Mouse (Mus musculus) intestine, embryonic 14.5 days (tissue): ENCODE measurements around the gene Nipal3. TPM values are rescaled to one million over a fixed set of nuclear protein-coding genes. Genes with fewer than 3 reads are reported as not detected.

Experiments used
- ATAC-seq: fragments of 200-750 bp; cut with Nextera tagmentation; replicated peaks from 2 replicates; pipeline ENCODE4 v1.8.0; 2017; ENCODE audit warnings: low read depth, moderate number of reproducible peaks, moderate TSS enrichment, moderate library complexity; ENCODE audit not compliant: low FRiP score, low TSS enrichment
- DNase-seq: peaks from one replicate; pipeline ENCODE4 v3.0.0-alpha.2; 2018; ENCODE audit warnings: low spot score
- H3K27ac ChIP-seq: fragments of 300-500 bp; sonication (generic); 2 replicates; pipeline ENCODE4 v1.5.1; 2014; ENCODE audit warnings: low read depth, mild to moderate bottlenecking, control low read depth
- H3K27me3 ChIP-seq: fragments of 300-500 bp; sonication (generic); replicated peaks from 2 replicates; pipeline ENCODE4 v1.6.1; 2014; ENCODE audit warnings: low read length, control low read depth; ENCODE audit not compliant: control insufficient read depth, insufficient read depth
- H3K36me3 ChIP-seq: fragments of 300-500 bp; sonication (generic); 2 replicates; pipeline ENCODE4 v1.6.1; 2014; ENCODE audit warnings: low read length, control low read depth; ENCODE audit not compliant: control insufficient read depth, insufficient read depth
- H3K4me1 ChIP-seq: fragments of 300-500 bp; sonication (generic); replicated peaks from 2 replicates; pipeline ENCODE4 v1.6.1; 2014; ENCODE audit warnings: low read length, control low read depth, mixed read lengths; ENCODE audit not compliant: control insufficient read depth, insufficient read depth
- H3K4me2 ChIP-seq: fragments of 300-500 bp; sonication (generic); 2 replicates; pipeline ENCODE4 v1.6.1; 2014; ENCODE audit warnings: low read length
- H3K4me3 ChIP-seq: fragments of 300-500 bp; sonication (generic); 2 replicates; pipeline ENCODE4 v1.5.1; 2014; ENCODE audit warnings: low read depth, low read length, control low read depth, mixed read lengths
- H3K9ac ChIP-seq: fragments of 300-500 bp; sonication (generic); 2 replicates; pipeline ENCODE4 v1.6.1; 2014; ENCODE audit warnings: mild to moderate bottlenecking, low read length
- H3K9me3 ChIP-seq: fragments of 300-500 bp; sonication (generic); 2 replicates; pipeline ENCODE4 v1.6.1; 2016; ENCODE audit warnings: low read length, control low read depth; ENCODE audit not compliant: control insufficient read depth
- WGBS: fragments of 180-500 bp; shearing (Covaris S2); extraction: QIAGEN DNeasy Blood & Tissue Kit; methylation state at CpG from one replicate; pipeline ENCODE4 v1.1.7; 2014; 5-methylcytosine and 5-hydroxymethylcytosine counted together
- microRNA counts: library from miRNA; unstranded; fragments of <30 nt; microRNA quantifications from one replicate; lab custom pipeline; 2016
- microRNA-seq: library from miRNA; unstranded; fragments of <30 nt; microRNA quantifications from one replicate; pipeline ENCODE4, GENCODE M21; 2016
- polyA plus RNA-seq: library from polyadenylated mRNA; unstranded; fragments of >200 nt; fragmentation: Nextera tagmentation; extraction: Ambion mirVana; gene quantifications from 2 replicates; pipeline ENCODE4 v1.2.1, GENCODE M21; 2014

Nipal3 gene
- polyA plus RNA-seq, 1 experiment from 2014 or later: 4.3 TPM

DNA sequence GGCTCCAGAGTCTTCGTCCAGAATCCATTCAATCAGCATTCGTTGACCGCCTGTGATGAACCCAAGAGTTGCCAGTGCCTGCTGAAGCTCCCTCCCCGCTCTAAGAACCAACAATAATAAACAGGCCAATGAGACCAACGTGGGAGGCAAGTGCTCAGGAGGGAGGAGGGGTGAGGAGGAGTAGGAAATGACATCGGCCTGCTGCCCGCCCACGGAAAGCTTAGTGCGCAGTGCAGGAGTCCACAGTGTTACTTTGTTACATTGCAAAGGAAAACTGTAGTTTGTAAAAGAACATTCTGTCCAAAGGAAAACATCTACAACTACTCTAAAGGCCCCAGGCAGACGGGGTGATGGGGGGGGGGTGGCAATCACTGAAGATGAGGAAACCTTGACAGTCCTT lies 90.8 kb downstream of the Nipal3 start:
- Histone ChIP-seq H3K27ac (no peak overlapping the region), H3K36me3 (no peaks in the 10 kb centered on the region), H3K9ac (no peak overlapping the region), H3K4me3 (no peak overlapping the region), H3K4me1 (no peaks in the 10 kb centered on the region), H3K9me3 (no peaks in the 10 kb centered on the region), H3K4me2 (no peak overlapping the region), H3K27me3 (0 out of 2 replicates have a peak, but pooled peaks cover 3% of the 10 kb centered on the region)
- 73% methylated on average over 10 of the region's 10 CpGs for WGBS
- DNase-seq (no peak), ATAC-seq (no peak)

DNA sequence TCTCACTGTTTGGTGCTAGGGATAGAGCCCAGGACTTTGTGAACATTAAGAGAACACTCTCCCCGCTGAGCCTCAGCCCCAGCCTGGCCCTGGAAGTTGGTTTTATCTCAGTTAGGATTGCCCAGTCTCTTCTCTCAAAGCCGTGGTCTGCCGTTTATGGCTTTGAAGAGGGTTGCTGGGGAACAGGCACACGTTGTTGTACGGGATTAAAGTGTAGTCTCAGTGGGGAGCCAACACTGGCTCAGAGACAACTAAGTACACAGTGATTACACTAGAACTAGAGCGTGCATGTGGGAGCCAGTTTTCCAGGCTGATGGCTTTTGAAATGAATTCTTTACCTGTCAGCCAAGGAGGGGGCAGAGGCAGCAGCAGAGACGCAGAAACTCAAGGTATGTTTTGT lies 93.0 kb downstream of the Nipal3 start:
- DNase-seq (no peak), ATAC-seq (no peak)
- peaks cover 3% of the 10 kb centered on the region; the same call in 1 of the 2 replicates for H3K4me1 ChIP-seq
- no peaks in the 10 kb centered on the region for H3K36me3 ChIP-seq
- no peak overlapping the region for H3K4me3 ChIP-seq
- H3K27ac ChIP-seq: no peak overlapping the region
- no peak overlapping the region for H3K4me2 ChIP-seq
- WGBS: 30% methylated on average over 7 of the region's 7 CpGs
- H3K9me3 ChIP-seq: no peaks in the 10 kb centered on the region
- H3K9ac ChIP-seq: no peak overlapping the region
- peaks cover 21% of the 10 kb centered on the region for H3K27me3 ChIP-seq

DNA sequence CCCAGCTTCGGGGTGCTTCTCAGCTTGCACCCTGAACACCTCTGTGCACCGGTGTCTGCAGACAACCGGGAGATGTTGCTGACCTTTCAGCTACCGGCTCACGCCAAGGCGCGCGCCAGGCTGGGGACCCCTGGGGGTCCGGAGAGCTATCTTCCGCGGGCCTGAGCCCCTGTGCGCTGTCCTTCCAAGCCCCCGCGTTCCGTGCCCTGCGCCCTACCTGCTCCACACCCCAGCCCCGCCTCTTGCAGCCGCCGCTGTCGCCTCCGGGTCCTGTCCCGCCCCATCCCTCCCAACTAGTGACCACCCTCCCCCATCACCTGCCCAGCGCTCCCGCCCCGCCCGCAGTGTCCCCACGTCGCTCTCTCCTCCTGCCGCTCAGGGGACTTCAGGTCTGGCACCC lies 96.8 kb downstream of the Nipal3 start, which contains the start of gene Ncmap:
Gene Ncmap, minus strand, starts transcription at position 237 of the 400 bp plus-strand sequence.
- Histone ChIP-seq H3K27ac (0 out of 2 replicates have a peak within 1 kb of the TSS, but pooled peaks have one; percentile 18), H3K36me3 (no peaks in the 10 kb centered on the region), H3K9me3 (no peaks in the 10 kb centered on the region), H3K9ac (peak within 1 kb of the TSS; percentile 37), H3K27me3 (peaks cover 24% of the 10 kb centered on the region), H3K4me2 (peak within 1 kb of the TSS; percentile 62), H3K4me1 (peaks cover 3% of the 10 kb centered on the region; the same call in 1 of the 2 replicates), H3K4me3 (peak within 1 kb of the TSS; percentile 37)
- ATAC-seq: peak; percentile 65
- under 1% methylated on average over 29 of the region's 29 CpGs for WGBS
- peak; percentile 63 for DNase-seq

DNA sequence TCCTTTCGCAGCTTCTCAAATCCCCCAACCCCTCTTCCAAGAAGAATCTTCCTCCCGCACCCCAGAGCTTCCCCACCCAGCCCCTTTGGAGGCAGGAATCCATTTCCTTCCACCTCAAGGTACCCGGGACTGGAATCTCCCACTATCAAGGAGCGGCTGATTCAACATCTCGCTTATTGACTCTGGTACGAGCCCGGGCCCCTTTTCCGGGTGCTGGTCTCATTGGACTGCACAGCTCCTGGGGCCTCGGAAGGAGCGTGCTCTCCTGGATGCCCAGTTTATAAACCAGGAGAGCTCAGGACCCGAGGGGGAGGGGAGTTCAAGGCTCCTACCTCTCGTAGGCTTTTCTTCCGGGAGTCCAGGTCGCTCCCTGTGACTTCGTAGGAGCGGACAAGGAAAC lies 97.3 kb downstream of the Nipal3 start:
- Histone ChIP-seq H3K27ac (0 out of 2 replicates have a peak overlapping the region, but pooled peaks have one; percentile 18), H3K4me3 (peak overlapping the region; percentile 37), H3K9ac (peak overlapping the region; percentile 37), H3K9me3 (no peaks in the 10 kb centered on the region), H3K36me3 (no peaks in the 10 kb centered on the region), H3K4me1 (peaks cover 3% of the 10 kb centered on the region; the same call in 1 of the 2 replicates), H3K4me2 (peak overlapping the region; percentile 62), H3K27me3 (peaks cover 24% of the 10 kb centered on the region)
- DNase-seq (peak; percentile 70), ATAC-seq (0 out of 2 replicates have a peak, but pooled peaks have one; percentile 28)
- WGBS: 3% methylated on average over 16 of the region's 16 CpGs

DNA sequence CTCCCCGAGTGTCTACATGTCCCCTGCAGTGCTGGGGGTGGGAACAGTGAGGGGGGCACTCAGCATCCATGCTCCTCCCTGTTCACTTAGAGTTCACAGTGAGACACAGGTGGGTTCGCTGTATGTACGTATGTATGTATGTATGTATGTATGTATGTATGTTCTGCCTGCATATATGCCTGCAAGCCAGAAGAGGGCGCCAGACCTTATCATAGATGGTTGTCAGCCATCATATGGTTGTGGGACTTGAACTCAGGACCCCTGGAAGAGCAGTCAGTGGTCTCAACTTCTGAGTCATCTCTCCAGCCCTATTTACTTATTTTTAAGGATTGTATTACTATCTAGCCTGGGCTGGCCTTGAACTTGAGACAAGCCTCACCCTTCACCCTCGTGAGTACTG lies 98.5 kb downstream of the Nipal3 start:
- Histone ChIP-seq H3K9me3 (no peaks in the 10 kb centered on the region), H3K9ac (no peak overlapping the region), H3K4me3 (no peak overlapping the region), H3K4me2 (no peak overlapping the region), H3K27me3 (peaks cover 24% of the 10 kb centered on the region), H3K27ac (no peak overlapping the region), H3K4me1 (peaks cover 3% of the 10 kb centered on the region; the same call in 1 of the 2 replicates), H3K36me3 (no peaks in the 10 kb centered on the region)
- ATAC-seq (no peak), DNase-seq (no peak)
- 85% methylated on average over 5 of the region's 5 CpGs for WGBS

MicroRNAs within 50 kb of the gene (microRNA counts, 519-probe panel; counts per million panel counts)
- microRNA mmu-miR-700 (lab: Ali Mortazavi, UCI): not detected

Small RNAs within 50 kb of the gene (microRNA-seq; reads per million reads assigned to microRNA genes)
- gene Gm25317 (not detected), gene Mir700 (305 reads per million, percentile 69 among the genes with 10 or more reads in this experiment)

Other genes starting within 250 kb of the Nipal3 start
- 107 and 114 TPM in 2 replicates for gene Clic4, start 222.2 kb downstream of the Nipal3 start, polyA plus RNA-seq
- gene Srrm1, start 141.7 kb downstream of the Nipal3 start, polyA plus RNA-seq: 201 and 215 TPM in 2 replicates
- gene Ncmap, start 96.8 kb downstream of the Nipal3 start, polyA plus RNA-seq: 10.8 and 11.8 TPM in 2 replicates
- gene Rcan3, start 61.2 kb downstream of the Nipal3 start, polyA plus RNA-seq: 16.1 and 18.4 TPM in 2 replicates
- gene Stpg1, start 248 bp downstream of the Nipal3 start, polyA plus RNA-seq: 0.19 and 0.42 TPM in 2 replicates
- gene Grhl3, start 78.6 kb upstream of the Nipal3 start, polyA plus RNA-seq: 7.1 and 9.2 TPM in 2 replicates
- gene Ifnlr1, start 191.2 kb upstream of the Nipal3 start, polyA plus RNA-seq: 2.9 and 3.5 TPM in 2 replicates
- 2.5 and 3.8 TPM in 2 replicates for gene Il22ra1, start 233.1 kb upstream of the Nipal3 start, polyA plus RNA-seq